Mouse (Mus musculus) left cerebral cortex, postnatal 25 days (tissue): Measurements from ENCODE around the gene Rgs16. TPM values are rescaled to one million over a fixed set of nuclear protein-coding genes. Genes with fewer than 3 reads are reported as not detected.

Experiments
- DNase-seq, 2 experiments: peaks; one replicate each; pipeline ENCODE4 v3.0.0; 2022; ENCODE audit warnings: low spot score in 2 of 2, mixed read lengths in 1 of 2
- intact Hi-C: fragments of 180-260 bp; cut with DNase I; formaldehyde crosslinking; loops from one replicate; pipeline ENCODE4 v1.15.1; 2025
- total RNA-seq, 2 experiments: library from RNA; stranded (reverse); gene quantifications; 2 replicates each; pipeline ENCODE4 v1.2.3; 2021

The Rgs16 gene
- total RNA-seq, 2 experiments from 2014 or later = 7.1 to 8.7 TPM

- intact Hi-C loops = no loop called here
- DNase-seq = no peak
Observed at GRCm38 (mm10) chr1:153712633-153713032, 27.5 kb upstream of the Rgs16 start.

- intact Hi-C loops = no loop called here
- DNase-seq = no peak
Observed at GRCm38 (mm10) chr1:153717990-153718389, 22.2 kb upstream of the Rgs16 start.

GRCm38 (mm10) chr1:153720935-153721334, 19.2 kb upstream of the Rgs16 start:
- intact Hi-C loops = no loop called here
- DNase-seq = no peak

GRCm38 (mm10) chr1:153721565-153722310, 18.4 kb upstream of the Rgs16 start:
- DNase-seq = no peak
- intact Hi-C loops = no loop called here

- intact Hi-C loops = no loop called here
Observed at GRCm38 (mm10) chr1:153723426-153723825, 16.7 kb upstream of the Rgs16 start.

GRCm38 (mm10) chr1:153726636-153727035, 13.5 kb upstream of the Rgs16 start:
- intact Hi-C loops = no loop called here
- peak in 1 of 2 experiments; percentile 35 for DNase-seq

More at GRCm38 (mm10) chr1:153723426-153723825, 16.7 kb upstream of the Rgs16 start:
- DNase-seq = no peak

GRCm38 (mm10) chr1:153729806-153730205, 10.3 kb upstream of the Rgs16 start:
- peak in 1 of 2 experiments; percentile 26 for DNase-seq
- intact Hi-C loops = no loop called here

- peak in 1 of 2 experiments; percentile 35 for DNase-seq
- intact Hi-C loops = no loop called here
Observed at GRCm38 (mm10) chr1:153730671-153731070, 9.5 kb upstream of the Rgs16 start.

GRCm38 (mm10) chr1:153733181-153733580, 7.0 kb upstream of the Rgs16 start:
- DNase-seq = no peak
- intact Hi-C loops = no loop called here

- DNase-seq = no peak
- intact Hi-C loops = no loop called here
Observed at GRCm38 (mm10) chr1:153734866-153735265, 5.3 kb upstream of the Rgs16 start.

GRCm38 (mm10) chr1:153736096-153736495, 4.1 kb upstream of the Rgs16 start:
- intact Hi-C loops = no loop called here
- no peak for DNase-seq

- peak in 1 of 2 experiments; percentile 51 for DNase-seq
- intact Hi-C loops = loop anchor here (2.0 kb wide), 1 partner anchor 59 kb away; no protein-coding TSS in a partner anchor
Observed at GRCm38 (mm10) chr1:153737101-153738085, 2.8 kb upstream of the Rgs16 start.

GRCm38 (mm10) chr1:153739437-153740015, 623 bp upstream of the Rgs16 start:
- no peak for DNase-seq
- intact Hi-C loops = loop anchor here (2.0 to 10.0 kb wide), 2 partner anchors 61 to 255 kb away; partner anchors contain the start of gene Dhx9

GRCm38 (mm10) chr1:153740775-153741400, 739 bp downstream of the Rgs16 start:
- intact Hi-C loops = loop anchor here (10.0 kb wide), 1 partner anchor 256 kb away; the partner anchor contains the start of gene Dhx9

GRCm38 (mm10) chr1:153741551-153742316, 1.6 kb downstream of the Rgs16 start:
- DNase-seq = no peak
- intact Hi-C loops = loop anchor here (1.0 to 10.0 kb wide), 2 partner anchors 184 to 257 kb away; partner anchors contain the start of gene Dhx9

More at GRCm38 (mm10) chr1:153740775-153741400, 739 bp downstream of the Rgs16 start:
- no peak for DNase-seq

GRCm38 (mm10) chr1:153742374-153743155, 2.4 kb downstream of the Rgs16 start:
- intact Hi-C loops = loop anchor here (1.0 to 10.0 kb wide), 2 partner anchors 185 to 258 kb away; partner anchors contain the start of gene Dhx9
- DNase-seq = peak; percentile 79 to 81

- intact Hi-C loops = loop anchor here (1.0 to 10.0 kb wide), 4 partner anchors 101 to 435 kb away; partner anchors contain the start of gene Dhx9
- DNase-seq = no peak
Observed at GRCm38 (mm10) chr1:153746119-153746670, 6.0 kb downstream of the Rgs16 start.
